Mouse (Mus musculus) ovary, postnatal 10 days (tissue): ENCODE data around the gene Igll1.
"Not testable (repeated sequence)": the region's sequence is repeated elsewhere in the genome, so short reads cannot be mapped to it uniquely, and the experiment has no call there.

Experiments
- DNase-seq: peaks from one replicate; pipeline ENCODE4 v3.0.0; 2022; ENCODE audit warnings: low spot score

Gene Igll1

DNA sequence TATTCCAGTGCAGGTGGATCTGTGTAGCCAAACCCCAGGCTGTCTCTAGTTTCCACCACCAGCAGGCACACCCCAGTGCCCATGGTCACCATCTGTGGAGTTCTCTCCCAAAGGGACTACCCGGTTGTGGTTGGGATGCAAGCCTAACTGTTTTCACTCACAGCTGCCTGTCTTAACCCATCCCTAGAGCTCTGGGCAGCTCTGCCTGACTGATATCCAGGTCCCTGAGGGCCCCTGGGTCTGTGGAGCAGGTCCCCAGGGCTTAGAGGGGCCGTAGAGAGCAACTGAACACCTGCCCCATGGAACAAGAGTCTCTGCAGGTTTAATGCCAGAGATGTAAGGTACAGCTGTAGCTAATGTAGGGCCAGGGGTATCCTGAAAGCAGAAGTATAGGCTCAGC lies at the start of gene Igll1:
TSS of gene Igll1 (minus strand) at position 8 of the 400 bp plus-strand sequence.
- no peak for DNase-seq

DNA sequence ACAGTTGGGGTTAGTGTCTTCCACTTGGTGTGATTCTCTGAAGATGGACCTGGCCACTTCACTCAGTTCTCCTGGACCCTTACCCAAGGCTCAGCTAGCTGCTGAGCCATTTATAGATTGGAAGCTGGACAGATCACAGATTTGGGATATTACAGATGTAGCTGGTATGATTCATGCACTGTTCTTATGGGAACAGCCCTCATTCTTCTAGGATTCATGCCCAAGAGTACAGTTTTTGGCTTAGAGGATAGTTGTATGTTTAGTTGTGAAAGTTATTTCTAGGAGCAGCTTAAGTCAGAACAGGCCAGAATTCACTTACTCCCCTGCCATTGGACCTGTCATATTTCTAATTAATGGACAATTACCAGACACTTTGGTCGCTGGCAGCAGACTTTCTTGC lies 49.7 kb upstream of the Igll1 start:
- no peak for DNase-seq

DNA sequence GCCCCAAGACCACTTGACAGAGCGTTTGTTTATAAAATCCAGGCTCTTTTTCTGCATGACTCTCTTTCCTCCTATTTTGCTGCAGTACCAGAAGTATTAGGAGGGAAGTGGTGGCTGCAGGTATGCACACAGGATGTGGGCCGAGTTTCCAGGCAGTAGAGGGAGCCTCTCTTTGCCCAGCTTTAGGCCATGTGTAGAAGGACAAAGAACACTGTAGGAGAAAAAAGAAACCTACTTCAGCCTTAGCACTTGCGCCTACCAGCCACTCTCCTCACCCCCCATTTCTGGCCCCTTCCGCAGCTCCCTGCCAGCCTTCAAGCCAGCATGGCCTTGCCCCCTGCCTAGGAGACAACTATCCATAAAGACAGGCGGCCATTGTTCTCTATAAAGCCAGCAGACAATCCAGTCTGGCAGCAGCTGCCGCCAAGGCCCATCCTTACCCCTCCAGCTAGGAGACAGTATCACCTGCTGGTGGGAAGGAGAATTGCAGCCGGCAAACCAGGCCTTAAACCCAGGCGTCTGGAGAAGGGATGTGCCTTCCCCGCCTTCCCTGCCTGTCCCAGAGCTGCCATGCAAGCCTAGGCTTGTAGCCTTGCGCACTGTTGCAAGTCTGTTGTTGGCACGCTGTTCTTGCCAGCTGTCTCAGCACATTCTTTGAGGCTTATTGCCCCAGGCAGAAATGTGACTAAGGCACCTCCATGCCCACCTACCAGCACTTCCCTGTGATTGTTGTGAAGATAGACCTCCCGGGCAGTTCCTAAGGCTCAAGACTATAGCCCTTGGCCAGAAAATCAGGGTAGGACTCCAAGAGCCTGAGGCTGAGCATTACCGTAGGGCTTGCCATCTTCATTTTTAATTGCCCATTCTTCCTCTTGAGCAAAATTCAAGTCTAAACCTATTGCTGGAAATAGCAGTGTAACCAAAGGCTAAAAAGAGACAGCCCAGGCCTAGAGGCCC lies 48.1 kb upstream of the Igll1 start:
- peak; percentile 24 for DNase-seq

DNA sequence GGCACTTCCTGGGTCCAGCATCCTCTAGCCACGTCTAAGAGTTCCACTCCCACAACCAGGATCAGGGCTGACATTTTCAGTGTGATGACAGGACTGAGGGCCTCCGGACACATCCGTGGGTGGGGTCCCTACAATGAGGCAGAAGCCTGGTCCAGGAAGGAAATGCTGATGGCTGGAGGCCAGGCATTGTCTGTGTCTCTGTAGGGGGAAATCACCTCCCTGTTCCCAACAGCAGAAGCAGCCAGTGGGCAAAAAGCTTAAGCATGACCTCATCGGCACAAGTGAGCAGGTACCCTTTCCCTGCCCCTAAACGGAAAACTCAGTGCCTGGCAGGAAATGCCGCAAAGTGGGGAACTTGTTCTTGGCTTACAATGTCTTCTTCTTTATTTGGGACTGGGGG lies 44.0 kb upstream of the Igll1 start:
- no peak for DNase-seq

DNA sequence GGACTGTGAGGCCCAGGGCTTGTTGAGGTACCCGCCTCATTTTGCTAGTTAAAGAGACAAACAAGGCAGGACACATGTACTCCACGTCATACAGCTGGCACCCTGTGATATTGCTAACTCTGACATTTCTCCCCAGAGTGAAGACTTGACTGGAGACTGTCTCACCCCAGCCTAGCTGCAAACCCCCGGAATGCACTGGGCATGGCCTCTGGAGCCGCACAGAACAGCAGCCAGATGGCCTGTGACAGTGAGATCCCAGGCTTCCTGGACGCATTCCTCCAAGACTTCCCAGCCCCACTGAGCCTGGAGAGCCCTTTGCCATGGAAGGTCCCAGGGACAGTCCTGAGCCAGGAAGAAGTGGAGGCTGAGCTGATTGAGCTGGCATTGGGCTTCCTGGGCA lies 39.4 kb upstream of the Igll1 start:
- no peak for DNase-seq

DNA sequence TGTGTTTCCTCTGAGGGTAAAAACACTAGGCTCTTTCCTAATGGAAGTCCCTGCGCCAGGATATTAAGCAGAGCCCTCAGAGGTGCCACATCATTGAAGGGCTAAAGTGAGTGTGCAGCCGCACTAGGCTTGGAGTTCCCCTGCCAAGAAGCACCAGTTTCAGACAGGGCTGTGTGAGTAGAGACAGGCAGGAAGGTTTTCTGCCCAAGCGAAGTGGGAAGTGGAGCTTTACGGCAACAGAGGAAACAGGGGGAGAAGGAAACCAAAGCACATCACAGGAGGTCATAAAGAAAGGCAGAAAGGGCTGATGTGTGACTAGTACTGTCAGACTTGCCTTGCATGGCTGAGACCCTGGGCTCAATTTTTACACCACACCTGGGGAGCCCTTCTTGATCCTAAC lies 38.5 kb upstream of the Igll1 start:
- no peak for DNase-seq

DNA sequence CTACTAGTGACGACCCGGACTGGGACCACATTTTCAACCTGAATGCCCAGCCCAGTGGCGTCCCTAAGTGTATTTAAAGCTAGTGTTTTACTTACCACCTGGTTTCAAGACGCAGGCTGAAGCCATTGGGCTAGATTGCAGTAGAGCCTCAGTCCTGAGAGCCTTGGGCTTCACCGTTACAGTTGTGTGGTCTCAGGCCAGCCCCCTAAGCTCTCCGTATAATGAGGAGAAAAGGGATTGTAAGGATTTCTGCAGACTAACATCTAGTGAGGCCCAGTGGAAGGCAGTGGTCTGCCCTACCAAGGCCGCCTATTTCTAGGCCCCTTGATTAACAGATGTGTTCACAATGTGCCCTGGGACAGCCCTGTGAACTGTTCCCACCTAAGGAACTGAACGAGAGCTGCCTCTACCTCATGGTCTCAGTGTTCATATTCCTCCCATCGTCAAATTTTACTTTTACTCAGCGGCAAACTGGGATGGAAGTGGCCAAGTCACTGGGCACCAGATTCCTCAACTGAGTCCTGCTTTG lies 33.3 kb upstream of the Igll1 start:
- no peak for DNase-seq

DNA sequence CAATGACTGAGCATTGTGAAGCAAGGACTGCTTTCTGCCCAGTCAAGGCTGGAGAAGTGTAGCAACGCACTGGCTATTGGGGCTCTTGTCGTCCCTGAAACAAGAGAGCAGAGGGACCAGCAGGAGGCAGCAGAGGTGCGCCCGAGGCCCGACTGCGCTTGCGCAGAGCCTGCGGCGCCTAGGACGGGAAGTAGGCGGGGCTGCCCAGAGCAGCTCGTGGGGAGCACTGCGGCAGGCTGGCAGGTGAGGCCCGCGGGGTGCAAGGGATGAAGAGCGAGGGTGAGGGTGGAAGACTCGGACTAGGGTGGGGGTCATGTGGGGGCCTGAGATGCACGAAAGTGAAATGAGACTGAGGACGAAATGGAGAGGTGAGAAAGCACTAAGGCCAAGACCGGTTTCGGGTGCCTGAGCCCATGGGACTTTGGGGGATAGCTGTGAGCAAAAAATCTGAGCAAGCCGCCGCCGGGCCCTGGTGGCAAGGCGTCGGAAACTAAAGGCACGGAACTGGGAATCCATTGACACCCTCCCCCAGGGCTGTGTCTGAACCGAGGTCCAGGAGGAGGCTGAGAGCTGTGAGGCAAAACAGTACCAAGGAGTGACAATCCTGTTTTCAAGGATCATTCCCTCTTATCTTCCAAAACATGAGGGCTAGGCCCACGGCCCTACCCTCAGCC lies 32.7 kb upstream of the Igll1 start, which contains the start of gene Ppm1f:
TSS of gene Ppm1f (plus strand) at position 88 of the 674 bp plus-strand sequence.
- DNase-seq: peak; percentile 97

DNA sequence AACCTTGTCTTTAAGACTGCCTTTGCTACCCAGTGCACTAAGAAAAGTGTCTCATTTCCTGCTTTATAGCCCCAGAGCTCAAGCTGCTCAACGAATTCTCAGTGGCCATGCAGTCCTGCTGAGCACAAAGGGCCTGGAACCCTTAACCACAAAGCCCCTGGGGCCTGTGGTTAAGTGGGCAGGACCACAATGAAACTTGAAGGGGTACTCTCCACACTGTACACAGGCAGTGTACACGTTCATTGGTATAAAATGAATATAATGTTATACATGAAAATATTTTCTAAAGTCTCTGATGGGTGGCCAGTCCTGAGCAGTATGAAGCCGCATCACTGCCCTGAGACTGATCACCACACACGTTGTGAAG lies 32.2 kb upstream of the Igll1 start:
- DNase-seq: no peak

DNA sequence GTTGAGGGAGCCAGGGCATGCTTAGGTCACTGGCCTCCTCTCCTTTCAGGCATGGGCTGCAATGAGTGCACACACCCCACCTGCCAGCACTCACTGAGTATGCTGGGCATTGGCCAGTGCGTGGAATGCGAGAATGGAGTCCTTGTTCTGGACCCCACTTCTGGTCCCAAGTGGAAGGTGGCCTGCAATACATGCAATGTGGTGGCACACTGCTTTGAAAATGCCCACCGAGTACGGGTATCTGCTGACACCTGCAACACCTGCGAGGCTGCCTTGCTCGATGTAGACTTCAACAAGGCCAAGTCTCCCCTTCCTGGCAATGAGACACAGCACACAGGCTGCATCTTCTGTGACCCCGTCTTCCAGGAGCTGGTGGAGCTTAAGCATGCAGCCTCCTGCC lies 28.6 kb upstream of the Igll1 start:
- no peak for DNase-seq

DNA sequence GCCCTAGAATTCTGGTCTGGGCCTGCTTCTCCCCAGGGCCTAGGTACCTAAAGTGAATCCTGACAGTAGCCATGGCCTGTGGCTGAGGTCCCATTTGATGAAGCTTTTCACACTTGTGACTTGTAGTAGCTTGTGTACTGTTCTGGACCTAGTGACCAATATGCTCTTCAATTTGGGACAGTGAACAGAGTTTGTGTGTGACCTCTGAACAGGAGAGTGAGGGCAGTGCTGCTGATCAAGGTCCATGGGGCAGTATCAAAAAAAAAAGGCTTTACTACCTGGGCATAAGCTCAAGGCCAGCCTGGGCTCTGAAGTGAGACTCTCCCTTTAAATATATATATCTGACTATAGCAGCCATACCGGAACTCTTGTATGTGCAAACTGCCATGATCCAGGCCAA lies 24.6 kb upstream of the Igll1 start:
- no peak for DNase-seq

DNA sequence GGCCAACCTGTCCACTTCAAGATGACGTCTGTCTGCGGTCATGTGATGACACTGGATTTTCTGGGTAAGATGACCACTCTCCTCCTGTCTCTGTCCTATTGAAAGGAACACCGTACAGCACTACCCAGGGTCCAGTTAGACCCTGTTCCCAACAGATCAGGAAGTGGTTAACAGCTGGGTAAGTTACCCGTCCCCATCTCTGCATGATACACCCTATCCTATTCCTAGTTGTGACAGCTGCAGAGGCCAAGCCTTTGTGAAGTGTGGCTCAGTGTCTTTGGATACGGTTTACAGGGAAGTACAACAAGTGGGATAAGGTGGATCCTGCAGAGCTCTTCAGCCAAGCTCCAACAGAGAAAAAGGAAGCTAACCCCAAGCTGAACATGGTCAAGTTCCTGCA lies 15.2 kb upstream of the Igll1 start:
- DNase-seq: no peak

DNA sequence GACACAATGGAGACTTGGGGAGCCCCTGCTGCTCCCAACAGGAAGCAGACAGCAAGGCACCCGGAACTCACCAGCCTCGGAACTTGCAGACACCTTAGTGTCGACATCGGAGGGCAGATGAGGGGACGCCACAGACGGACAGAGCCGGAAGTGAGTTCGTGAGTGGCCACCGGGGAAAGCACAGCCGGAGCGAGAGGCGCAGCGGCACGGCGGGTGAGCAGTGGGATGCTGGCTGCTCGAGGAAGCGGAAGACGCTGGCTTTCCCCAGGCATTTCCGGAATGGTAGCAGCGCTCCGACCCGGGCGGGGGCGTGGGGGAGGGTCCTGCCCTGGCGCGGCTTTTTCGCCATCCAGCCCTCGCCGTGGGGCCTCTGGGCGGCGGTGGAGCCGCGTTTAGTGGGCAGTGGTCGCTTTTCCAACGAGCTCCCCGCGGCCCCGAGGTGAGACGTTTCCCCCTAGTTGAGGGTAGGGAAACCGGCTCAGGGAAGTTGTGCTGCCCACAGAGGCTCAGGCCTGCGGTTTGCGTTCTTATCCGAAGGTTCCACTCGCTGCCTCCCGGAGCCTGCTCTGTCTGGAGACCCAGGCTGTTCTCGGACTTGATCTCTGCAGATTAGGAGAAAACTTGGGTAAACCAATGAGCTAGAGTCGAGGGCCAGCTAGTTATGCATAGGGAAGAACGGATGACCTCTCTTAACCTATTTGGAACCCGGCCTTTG lies 7.0 kb upstream of the Igll1 start, which contains the start of the genes Top3b and Vpreb1:
TSS of gene Top3b (plus strand) at position 120 of the 715 bp plus-strand sequence.
TSS of gene Vpreb1 (minus strand) at position 227 of the 715 bp plus-strand sequence.
- DNase-seq: peak; percentile 64

DNA sequence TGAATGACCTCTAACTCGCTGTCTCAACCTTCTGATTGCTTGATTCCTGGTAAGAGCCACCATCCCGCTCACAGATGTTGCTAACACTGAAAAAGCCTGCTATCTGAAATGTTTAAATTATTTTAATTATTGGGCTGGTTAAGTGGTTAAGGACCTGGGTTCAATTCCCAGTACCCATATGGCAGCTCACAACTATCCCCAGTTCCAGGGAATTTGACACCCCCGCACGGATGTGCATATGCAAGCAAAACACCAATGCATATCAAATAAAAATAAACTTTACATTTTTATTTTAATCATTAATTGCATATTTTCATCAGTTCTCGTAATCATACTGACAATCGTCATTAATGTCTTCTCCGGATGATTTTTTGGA lies 6.4 kb upstream of the Igll1 start:
- no peak for DNase-seq

DNA sequence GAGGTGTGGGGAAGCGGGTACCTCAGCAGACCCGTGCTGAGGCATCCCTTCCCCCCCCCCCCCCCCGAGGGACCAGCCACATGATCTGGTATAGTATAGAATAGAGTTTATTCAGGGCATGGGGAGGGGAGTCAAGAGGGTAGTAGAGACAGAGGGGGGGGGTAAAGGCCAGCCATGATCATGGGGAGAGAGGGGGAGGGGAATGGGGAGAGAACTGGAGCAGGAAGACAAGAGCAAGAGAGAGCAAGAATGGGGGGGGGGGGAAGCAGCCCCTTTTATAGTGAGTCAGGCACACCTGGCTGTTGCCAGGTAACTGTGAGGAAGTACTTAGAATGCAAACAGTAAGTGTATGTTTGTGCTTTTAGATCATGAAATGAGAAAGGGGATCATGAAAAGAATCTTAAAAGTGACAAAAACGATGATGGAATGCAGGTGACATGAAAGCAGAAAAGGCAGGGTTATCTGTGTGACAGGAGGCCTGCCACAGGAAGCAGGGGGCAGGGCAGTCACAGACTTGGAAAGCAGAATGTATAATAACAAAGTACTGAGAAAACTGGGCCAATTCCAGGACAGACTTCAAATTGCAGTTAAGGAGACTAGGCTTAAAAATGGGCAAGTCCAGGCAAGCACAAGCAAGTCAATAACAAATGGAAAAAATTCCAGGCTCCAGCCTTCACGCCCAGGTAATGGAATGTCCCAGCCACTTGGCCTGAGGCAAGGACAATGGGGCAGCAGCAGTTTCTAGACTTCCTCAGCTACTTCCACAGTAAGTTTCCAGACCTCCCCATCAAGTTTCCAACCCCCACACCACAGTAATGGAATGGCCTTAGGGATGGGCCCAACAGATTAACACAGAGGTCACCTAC lies 2.1 kb upstream of the Igll1 start:
- DNase-seq: no peak

DNA sequence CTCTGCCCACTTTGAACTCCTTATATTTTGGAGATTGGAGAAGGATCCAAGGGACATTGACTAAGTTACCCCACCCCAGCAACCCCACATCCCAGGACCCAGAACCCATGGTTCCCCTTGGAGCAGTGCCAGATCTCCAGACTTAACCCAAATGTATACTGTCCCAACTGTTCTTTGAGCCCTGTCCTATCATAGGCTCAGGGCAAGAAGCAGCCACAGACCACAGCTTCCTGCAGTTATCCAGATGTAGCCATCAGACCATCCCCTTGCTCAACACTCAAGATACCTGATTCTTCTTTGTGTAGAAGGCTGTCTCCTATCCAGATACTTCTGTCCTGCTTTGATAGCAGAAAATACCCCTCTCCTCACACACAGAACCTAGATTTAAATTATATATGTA lies 1.4 kb upstream of the Igll1 start:
- no peak for DNase-seq

DNA sequence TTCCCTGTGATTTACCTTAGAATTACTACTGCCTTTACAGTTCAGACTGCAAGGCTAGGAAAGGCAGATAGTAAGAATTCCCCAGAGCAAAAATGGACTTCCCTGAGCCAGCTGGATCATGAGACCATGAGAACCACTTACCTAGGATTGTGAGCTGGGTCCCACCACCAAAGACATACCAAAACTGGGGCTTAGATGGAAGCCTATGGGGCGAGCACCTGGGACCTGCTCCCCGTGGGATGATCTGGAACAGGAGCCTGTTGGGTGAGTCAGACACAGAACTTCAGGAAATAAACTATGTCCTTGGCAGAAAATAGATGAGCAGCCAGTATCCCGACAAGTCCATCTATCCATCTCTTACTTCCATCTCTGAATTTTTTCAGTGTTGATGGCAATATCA lies 1.5 kb downstream of the Igll1 start:
- no peak for DNase-seq

DNA sequence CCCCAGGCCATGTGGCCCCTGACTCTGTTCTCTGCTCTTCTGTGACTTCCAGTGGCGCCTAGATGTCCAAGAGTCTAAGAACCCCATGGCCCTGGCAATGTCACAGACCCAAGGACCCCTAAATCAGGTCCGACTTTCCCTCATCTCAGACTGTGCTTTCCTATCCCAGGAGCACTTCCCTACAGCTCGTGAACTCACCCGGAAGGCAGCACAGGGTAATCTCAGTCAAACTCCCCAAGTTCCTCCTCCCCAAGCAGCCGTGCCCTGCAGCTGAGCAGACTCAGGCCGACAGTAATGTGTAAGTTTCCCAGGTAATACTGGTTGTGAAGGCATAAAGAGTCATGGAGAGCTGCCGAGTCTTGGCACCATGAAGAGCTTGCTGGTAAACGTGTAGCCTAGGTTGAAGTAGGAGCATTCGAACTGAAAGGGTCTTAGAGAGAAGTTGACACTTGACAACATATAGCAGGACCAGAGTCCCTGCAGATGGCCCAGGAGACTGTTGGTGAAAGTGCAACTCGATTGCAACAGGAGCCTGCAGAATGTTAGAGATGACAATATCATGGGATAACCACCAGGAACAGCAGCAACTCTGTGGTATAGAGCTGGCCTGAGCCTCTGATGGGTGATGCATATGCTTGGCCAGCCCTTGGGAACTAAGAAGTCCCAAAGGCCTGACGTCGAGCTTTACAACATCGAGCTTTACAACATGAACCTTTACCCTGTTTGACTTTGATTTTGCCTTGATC lies 6.9 kb downstream of the Igll1 start:
- no peak for DNase-seq

DNA sequence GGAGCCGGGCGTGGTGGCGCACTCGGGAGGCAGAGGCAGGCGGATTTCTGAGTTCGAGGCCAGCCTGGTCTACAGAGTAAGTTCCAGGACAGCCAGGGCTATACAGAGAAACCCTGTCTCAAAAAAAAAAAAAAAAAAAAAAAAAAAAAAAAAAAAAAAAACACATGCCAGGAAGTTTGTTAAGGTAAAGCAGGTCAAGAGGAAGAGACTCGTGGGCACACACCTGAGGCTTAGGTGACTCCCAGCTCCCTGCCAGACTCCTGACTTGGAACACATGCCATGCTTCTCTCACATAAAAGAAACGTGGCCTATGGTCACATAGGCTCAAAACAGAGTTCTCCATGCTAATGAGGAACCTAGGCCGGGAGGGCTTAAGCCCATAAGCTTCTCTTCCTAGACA lies 7.7 kb downstream of the Igll1 start:
- DNase-seq: not testable (repeated sequence)

DNA sequence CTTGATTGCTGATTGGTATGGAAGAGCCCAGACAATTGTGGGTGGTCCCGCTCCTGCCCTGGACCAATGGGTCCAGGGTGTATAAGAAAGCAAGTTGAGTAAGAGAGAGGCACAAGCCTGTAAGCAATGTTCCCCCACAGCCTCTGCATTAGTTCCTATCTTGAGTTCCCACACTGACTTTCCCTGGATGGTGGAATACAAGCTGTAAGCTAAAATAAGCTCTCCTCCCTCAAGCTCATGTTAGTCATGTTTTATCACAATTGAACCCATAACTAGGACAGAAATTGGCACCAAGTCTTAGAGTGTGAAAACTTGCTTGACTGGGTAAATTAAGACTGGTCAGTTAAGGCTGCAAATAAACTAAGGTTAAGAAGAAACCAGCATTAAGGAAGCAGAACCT lies 8.2 kb downstream of the Igll1 start:
- DNase-seq: no peak

DNA sequence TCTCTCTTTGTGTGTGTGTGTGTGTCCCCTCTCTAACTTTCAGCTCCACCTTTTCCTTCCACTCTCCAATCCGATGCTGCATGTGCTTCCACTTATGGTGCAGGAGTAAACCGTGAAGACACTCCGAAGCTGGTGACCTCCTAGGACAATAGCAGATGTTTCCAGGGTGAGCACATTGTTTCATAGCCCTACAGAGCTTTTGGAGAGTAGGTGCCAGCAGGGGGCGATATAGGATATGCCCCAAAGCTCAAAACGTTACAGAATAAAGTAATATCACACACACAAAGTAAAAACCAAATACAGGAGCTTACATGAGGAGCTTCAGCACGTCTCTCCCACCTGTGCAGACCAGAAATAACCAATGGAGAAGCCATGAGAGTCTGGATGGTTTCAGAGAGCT lies 8.9 kb downstream of the Igll1 start:
- no peak for DNase-seq
